Mouse (Mus musculus) megakaryocyte, embryonic 14.5 days (primary cell): ENCODE results near the gene Use1. TPM values are rescaled to one million over a fixed set of nuclear protein-coding genes. Genes with fewer than 3 reads are reported as not detected.

ENCODE experiments used
- H3K27me3 ChIP-seq: replicated peaks from 2 replicates; pipeline ENCODE3; 2012; ENCODE audit warnings: inconsistent platforms
- H3K36me3 ChIP-seq: replicated peaks from 2 replicates; pipeline ENCODE3; 2012; ENCODE audit warnings: low read length, inconsistent platforms, mixed read lengths
- H3K4me1 ChIP-seq: 2 replicates; pipeline ENCODE4 v1.6.1; 2012; ENCODE audit warnings: inconsistent platforms
- H3K4me3 ChIP-seq: replicated peaks from 2 replicates; pipeline ENCODE3; 2012; ENCODE audit warnings: moderate library complexity, mild to moderate bottlenecking, inconsistent platforms
- H3K9me3 ChIP-seq: 2 replicates; pipeline ENCODE4 v1.6.1; 2012; ENCODE audit warnings: inconsistent platforms
- FLI1 ChIP-seq: IDR thresholded peaks from 2 replicates; pipeline ENCODE4 v1.6.1; 2012; ENCODE audit warnings: low read length, inconsistent platforms, mixed read lengths
- GATA1 ChIP-seq: IDR thresholded peaks from 3 replicates; pipeline ENCODE4 v1.6.1; 2012; ENCODE audit warnings: mixed read lengths, low read length, inconsistent platforms, borderline replicate concordance
- polyA plus RNA-seq: library from polyadenylated mRNA; stranded (reverse); fragments of >175 nt; gene quantifications from 2 replicates; pipeline ENCODE4 v1.2.3, GENCODE M21; 2012; ENCODE audit warnings: low replicate concordance; ENCODE audit not compliant: insufficient read depth

The Use1 gene
- polyA plus RNA-seq, 1 experiment: 255 TPM

GRCm38 (mm10) chr8:71376423-71377030 lies 9.9 kb downstream of the Use1 start:
- peak overlapping the region; percentile 85 for H3K4me3 ChIP-seq
- TF ChIP-seq GATA1 (no peak), FLI1 (no peak)
- H3K27me3 ChIP-seq: peaks cover 47% of the 10 kb centered on the region
- peaks cover 71% of the 10 kb centered on the region for H3K4me1 ChIP-seq
- H3K36me3 ChIP-seq: peaks cover 57% of the 10 kb centered on the region
- H3K9me3 ChIP-seq: no peaks in the 10 kb centered on the region

GRCm38 (mm10) chr8:71379008-71379407 lies 12.4 kb downstream of the Use1 start:
- TF ChIP-seq FLI1 (no peak), GATA1 (no peak)
- Histone ChIP-seq H3K36me3 (peaks cover 39% of the 10 kb centered on the region), H3K9me3 (no peaks in the 10 kb centered on the region), H3K27me3 (peaks cover 60% of the 10 kb centered on the region), H3K4me1 (peaks cover 61% of the 10 kb centered on the region), H3K4me3 (no peak overlapping the region)

GRCm38 (mm10) chr8:71379512-71380075 lies 12.9 kb downstream of the Use1 start:
- no peaks in the 10 kb centered on the region for H3K9me3 ChIP-seq
- peaks cover 60% of the 10 kb centered on the region for H3K27me3 ChIP-seq
- TF ChIP-seq FLI1 (no peak), GATA1 (no peak)
- H3K36me3 ChIP-seq: peaks cover 33% of the 10 kb centered on the region
- peaks cover 58% of the 10 kb centered on the region for H3K4me1 ChIP-seq
- peak overlapping the region; percentile 94 for H3K4me3 ChIP-seq

GRCm38 (mm10) chr8:71380178-71381171 lies 13.8 kb downstream of the Use1 start:
- Histone ChIP-seq H3K27me3 (peaks cover 60% of the 10 kb centered on the region), H3K4me3 (peak overlapping the region; percentile 94), H3K9me3 (no peaks in the 10 kb centered on the region), H3K4me1 (peaks cover 49% of the 10 kb centered on the region), H3K36me3 (peaks cover 25% of the 10 kb centered on the region)
- no peak for TF ChIP-seq FLI1
- no peak for TF ChIP-seq GATA1

GRCm38 (mm10) chr8:71381421-71381970 lies 14.8 kb downstream of the Use1 start, which contains the start of gene Nr2f6:
Nr2f6 (minus strand) TSS chr8:71381960.
- Histone ChIP-seq H3K36me3 (peaks cover 14% of the 10 kb centered on the region), H3K4me3 (peak within 1 kb of the TSS; percentile 94), H3K4me1 (peaks cover 39% of the 10 kb centered on the region), H3K27me3 (peaks cover 57% of the 10 kb centered on the region), H3K9me3 (no peaks in the 10 kb centered on the region)
- no peak for TF ChIP-seq GATA1
- TF ChIP-seq FLI1: no peak

- TF ChIP-seq FLI1: no peak
- TF ChIP-seq GATA1: no peak
These were observed 15.6 kb downstream of the Use1 start for GRCm38 (mm10) chr8:71381971-71382961.

GRCm38 (mm10) chr8:71383396-71383795 lies 16.7 kb downstream of the Use1 start:
- Histone ChIP-seq H3K4me1 (peaks cover 38% of the 10 kb centered on the region), H3K36me3 (no peaks in the 10 kb centered on the region), H3K9me3 (no peaks in the 10 kb centered on the region), H3K27me3 (peaks cover 50% of the 10 kb centered on the region), H3K4me3 (no peak overlapping the region)
- TF ChIP-seq FLI1: no peak
- no peak for TF ChIP-seq GATA1

More at GRCm38 (mm10) chr8:71381971-71382961, 15.6 kb downstream of the Use1 start:
- Histone ChIP-seq H3K9me3 (no peaks in the 10 kb centered on the region), H3K27me3 (peaks cover 54% of the 10 kb centered on the region), H3K4me3 (peak overlapping the region; percentile 94), H3K4me1 (peaks cover 31% of the 10 kb centered on the region), H3K36me3 (peaks cover 10% of the 10 kb centered on the region)

GRCm38 (mm10) chr8:71383860-71384259 lies 17.2 kb downstream of the Use1 start:
- Histone ChIP-seq H3K36me3 (no peaks in the 10 kb centered on the region), H3K9me3 (no peaks in the 10 kb centered on the region), H3K4me3 (no peak overlapping the region), H3K4me1 (peaks cover 41% of the 10 kb centered on the region), H3K27me3 (peaks cover 51% of the 10 kb centered on the region)
- no peak for TF ChIP-seq FLI1
- no peak for TF ChIP-seq GATA1
